In genomic region chr8:90209105-90210037, GRCm38 (mm10) we compare ENCODE assay signal across 19 mouse cellular contexts.
DNase-seq lines count a peak whose midpoint lies in the region; ATAC-seq and TF ChIP-seq lines count a peak whose summit lies in the region.
"Had no signal": no experiment of that assay in that cellular context is flagged by ENCODE, and none has a peak within 500 bp of the region (broad histone marks: within the 10 kb centered on the region; RNA-seq: fewer than 3 reads in every experiment).

No protein-coding gene starts in this region.

- H3K4me1 ChIP-seq in midbrain, embryonic 10.5 days, result peaks cover 23% of the 10 kb centered on the region
- H3K4me1 ChIP-seq in midbrain, postnatal 0 days (ENCODE audit: insufficient read depth, low read length), result no peaks in the 10 kb centered on the region
- peaks cover 21% of the 10 kb centered on the region for H3K4me1 ChIP-seq in forebrain, embryonic 13.5 days
- peaks cover 13% of the 10 kb centered on the region for H3K4me1 ChIP-seq in hindbrain, embryonic 14.5 days (replicated peaks; ENCODE audit: control insufficient read depth, insufficient read depth, low read length)
- H3K4me1 ChIP-seq in midbrain, embryonic 16.5 days (ENCODE audit: control insufficient read depth, insufficient read depth, low read length), result peaks cover 11% of the 10 kb centered on the region
- H3K4me1 ChIP-seq: embryonic facial prominence, embryonic 15.5 days had no signal

- peak; percentile 40 for DNase-seq in midbrain, embryonic 10.5 days (ENCODE audit: low spot score)
- DNase-seq in midbrain, postnatal 0 days (ENCODE audit: low spot score), result no peak
- no peak for DNase-seq in hindbrain, embryonic 14.5 days (ENCODE audit: low spot score)
- no peak for DNase-seq in right cerebral cortex, adult 2 months (ENCODE audit: low spot score in 2 of 2)
- no peak for DNase-seq in urinary bladder, adult 2 months (ENCODE audit: low spot score)
- DNase-seq: adrenal gland, postnatal 10 days; cerebellum, adult 11-12 months; gastrocnemius, postnatal 10 days; heart, adult 2 months; kidney, adult 2 months; kidney, postnatal 25 days; lung, adult 18-20 months; lung, postnatal 4 days; retina, postnatal 1 day had no signal

- no peaks in the 10 kb centered on the region for H3K9me3 ChIP-seq in midbrain, embryonic 10.5 days (replicated peaks)
- H3K9me3 ChIP-seq in midbrain, postnatal 0 days (ENCODE audit: low read length), result no peaks in the 10 kb centered on the region
- H3K9me3 ChIP-seq in forebrain, embryonic 13.5 days (replicated peaks), result no peaks in the 10 kb centered on the region
- no peaks in the 10 kb centered on the region for H3K9me3 ChIP-seq in hindbrain, embryonic 14.5 days (ENCODE audit: control insufficient read depth, low read length)
- no peaks in the 10 kb centered on the region for H3K9me3 ChIP-seq in midbrain, embryonic 16.5 days (replicated peaks; ENCODE audit: control insufficient read depth, low read length, poor library complexity, severe bottlenecking)
- H3K9me3 ChIP-seq: embryonic facial prominence, embryonic 15.5 days; hindbrain, embryonic 15.5 days had no signal

- H3K4me3 ChIP-seq in midbrain, embryonic 10.5 days, result no peak overlapping the region
- H3K4me3 ChIP-seq in midbrain, postnatal 0 days (ENCODE audit: low read depth, low read length), result no peak overlapping the region
- H3K4me3 ChIP-seq in forebrain, embryonic 13.5 days, result no peak overlapping the region
- no peak overlapping the region for H3K4me3 ChIP-seq in hindbrain, embryonic 14.5 days (replicated peaks; ENCODE audit: low read length)
- no peak overlapping the region for H3K4me3 ChIP-seq in midbrain, embryonic 16.5 days (ENCODE audit: low read depth, low read length)
- H3K4me3 ChIP-seq: embryonic facial prominence, embryonic 15.5 days; heart, adult 2 months; hindbrain, embryonic 15.5 days had no signal

- WGBS in midbrain, embryonic 10.5 days, result 43% methylated on average over 14 of the region's 14 CpGs
- 22% methylated on average over 14 of the region's 14 CpGs for WGBS in midbrain, postnatal 0 days
- 21% methylated on average over 14 of the region's 14 CpGs for WGBS in forebrain, embryonic 13.5 days
- WGBS in hindbrain, embryonic 14.5 days, result 22% methylated on average over 14 of the region's 14 CpGs
- WGBS in midbrain, embryonic 16.5 days, result 15% methylated on average over 14 of the region's 14 CpGs

- TF ChIP-seq CTCF in midbrain, postnatal 0 days (IDR thresholded peaks at IDR 0.05), result no peak

- H3K9ac ChIP-seq in midbrain, postnatal 0 days (replicated peaks; ENCODE audit: low read length, poor library complexity, severe bottlenecking), result no peak overlapping the region
- no peak overlapping the region for H3K9ac ChIP-seq in forebrain, embryonic 13.5 days
- H3K9ac ChIP-seq in hindbrain, embryonic 14.5 days, result no peak overlapping the region
- H3K9ac ChIP-seq in midbrain, embryonic 16.5 days (ENCODE audit: low read depth, low read length), result no peak overlapping the region
- H3K9ac ChIP-seq: embryonic facial prominence, embryonic 15.5 days; hindbrain, embryonic 15.5 days had no signal

- H3K4me2 ChIP-seq in midbrain, postnatal 0 days (ENCODE audit: low read depth, low read length, poor library complexity, severe bottlenecking), result no peak overlapping the region
- peak overlapping the region; percentile 12; the same call in 1 of the 2 replicates for H3K4me2 ChIP-seq in forebrain, embryonic 13.5 days
- no peak overlapping the region for H3K4me2 ChIP-seq in hindbrain, embryonic 14.5 days (replicated peaks)
- no peak overlapping the region for H3K4me2 ChIP-seq in midbrain, embryonic 16.5 days (ENCODE audit: low read length)
- H3K4me2 ChIP-seq: embryonic facial prominence, embryonic 15.5 days; hindbrain, embryonic 15.5 days had no signal

- no peak for ATAC-seq in midbrain, postnatal 0 days (ENCODE audit: low FRiP score)
- peak; percentile 66; the same call in 1 of the 2 replicates for ATAC-seq in forebrain, embryonic 13.5 days
- no peak for ATAC-seq in hindbrain, embryonic 14.5 days (ENCODE audit: low FRiP score)
- ATAC-seq in midbrain, embryonic 16.5 days, result peak; percentile 25; the same call in 1 of the 2 replicates
- ATAC-seq in megakaryocyte-erythroid progenitor cell, adult 5-6 weeks (replicated peaks; ENCODE audit: low FRiP score, low TSS enrichment, poor library complexity, severe bottlenecking), result no peak

- peak overlapping the region; percentile 76 for H3K27ac ChIP-seq in midbrain, embryonic 10.5 days (replicated peaks)
- no peak overlapping the region for H3K27ac ChIP-seq in midbrain, postnatal 0 days (ENCODE audit: low read depth, low read length)
- peak overlapping the region; percentile 42; the same call in 1 of the 2 replicates for H3K27ac ChIP-seq in forebrain, embryonic 13.5 days
- H3K27ac ChIP-seq in hindbrain, embryonic 14.5 days, result peak overlapping the region; percentile 9; the same call in 1 of the 2 replicates
- no peak overlapping the region for H3K27ac ChIP-seq in midbrain, embryonic 16.5 days (ENCODE audit: low read length)
- H3K27ac ChIP-seq: embryonic facial prominence, embryonic 15.5 days; heart, adult 2 months; hindbrain, embryonic 15.5 days had no signal

- H3K27me3 ChIP-seq in midbrain, embryonic 10.5 days (ENCODE audit: low read depth, poor library complexity, severe bottlenecking), result no peaks in the 10 kb centered on the region
- no peaks in the 10 kb centered on the region for H3K27me3 ChIP-seq in midbrain, postnatal 0 days (ENCODE audit: insufficient read depth, low read length)
- H3K27me3 ChIP-seq in forebrain, embryonic 13.5 days, result no peaks in the 10 kb centered on the region
- no peaks in the 10 kb centered on the region for H3K27me3 ChIP-seq in hindbrain, embryonic 14.5 days (ENCODE audit: control insufficient read depth, insufficient read depth, low read length)
- no peaks in the 10 kb centered on the region for H3K27me3 ChIP-seq in midbrain, embryonic 16.5 days (ENCODE audit: control insufficient read depth, insufficient read depth, low read depth, low read length)
- H3K27me3 ChIP-seq: embryonic facial prominence, embryonic 15.5 days; hindbrain, embryonic 15.5 days had no signal

- H3K36me3 ChIP-seq in midbrain, embryonic 10.5 days, result no peaks in the 10 kb centered on the region
- H3K36me3 ChIP-seq in midbrain, postnatal 0 days (ENCODE audit: insufficient read depth, low read length), result no peaks in the 10 kb centered on the region
- no peaks in the 10 kb centered on the region for H3K36me3 ChIP-seq in forebrain, embryonic 13.5 days (ENCODE audit: poor library complexity, severe bottlenecking)
- no peaks in the 10 kb centered on the region for H3K36me3 ChIP-seq in hindbrain, embryonic 14.5 days (replicated peaks; ENCODE audit: control insufficient read depth, insufficient read depth)
- H3K36me3 ChIP-seq in midbrain, embryonic 16.5 days (ENCODE audit: control insufficient read depth, insufficient read depth, low read length), result no peaks in the 10 kb centered on the region
- H3K36me3 ChIP-seq: embryonic facial prominence, embryonic 15.5 days; hindbrain, embryonic 15.5 days had no signal

Comparison
In these comparisons a context has a peak if more than half of its experiments do, and no peak if none do; other contexts are left out.
1. H3K27ac ChIP-seq: peak in midbrain, embryonic 10.5 days (single experiment), forebrain, embryonic 13.5 days (single experiment) and hindbrain, embryonic 14.5 days (single experiment); none in midbrain, postnatal 0 days (single experiment) and midbrain, embryonic 16.5 days (single experiment).
2. ATAC-seq: peak in forebrain, embryonic 13.5 days (single experiment) and midbrain, embryonic 16.5 days (single experiment); none in midbrain, postnatal 0 days (single experiment), hindbrain, embryonic 14.5 days (single experiment) and megakaryocyte-erythroid progenitor cell, adult 5-6 weeks (single experiment).